In genomic region chr12:91848394-91849044, GRCm38 (mm10) we compare ENCODE assay signal across 7 mouse cellular contexts. TPM values are rescaled to one million over a fixed set of nuclear protein-coding genes. Genes with fewer than 3 reads are reported as not detected.
DNase-seq lines count a peak whose midpoint lies in the region; ATAC-seq and TF ChIP-seq lines count a peak whose summit lies in the region.

No protein-coding gene starts in this region.

- H3K27me3 ChIP-seq in testis, adult 2 months (ENCODE audit: control insufficient read depth, insufficient read depth, low read length) = no peaks in the 10 kb centered on the region
- no peaks in the 10 kb centered on the region for H3K27me3 ChIP-seq in embryonic facial prominence, embryonic 15.5 days
- H3K27me3 ChIP-seq in intestine, postnatal 0 days (replicated peaks; ENCODE audit: control insufficient read depth, insufficient read depth, low read length) = no peaks in the 10 kb centered on the region
- H3K27me3 ChIP-seq in midbrain, embryonic 13.5 days = no peaks in the 10 kb centered on the region

- TF ChIP-seq CTCF in testis, adult 2 months (IDR thresholded peaks at IDR 0.05; ENCODE audit: control insufficient read depth, insufficient read depth, insufficient replicate concordance, low read depth, low read length) = 0 out of 2 replicates have a peak, but pooled peaks have one; percentile 7
- no peak for TF ChIP-seq CTCF in intestine, postnatal 0 days (IDR thresholded peaks at IDR 0.05; ENCODE audit: low read depth)

- H3K4me1 ChIP-seq in testis, adult 2 months (ENCODE audit: control insufficient read depth, insufficient read depth, low read length) = peaks cover 2% of the 10 kb centered on the region
- peaks cover 14% of the 10 kb centered on the region for H3K4me1 ChIP-seq in embryonic facial prominence, embryonic 15.5 days
- no peaks in the 10 kb centered on the region for H3K4me1 ChIP-seq in intestine, postnatal 0 days (replicated peaks; ENCODE audit: control insufficient read depth, insufficient read depth, low read length)
- H3K4me1 ChIP-seq in midbrain, embryonic 13.5 days (replicated peaks) = peaks cover 28% of the 10 kb centered on the region

- no peaks in the 10 kb centered on the region for H3K36me3 ChIP-seq in testis, adult 2 months (ENCODE audit: control insufficient read depth, insufficient read depth, low read length)
- H3K36me3 ChIP-seq in embryonic facial prominence, embryonic 15.5 days = no peaks in the 10 kb centered on the region; the same call in 1 of the 2 replicates
- no peaks in the 10 kb centered on the region for H3K36me3 ChIP-seq in intestine, postnatal 0 days (ENCODE audit: control insufficient read depth, insufficient read depth)
- H3K36me3 ChIP-seq in midbrain, embryonic 13.5 days = no peaks in the 10 kb centered on the region; the same call in 1 of the 2 replicates

- no peak for DNase-seq in testis, postnatal 14 days (ENCODE audit: low spot score)
- no peak for DNase-seq in thymus, postnatal 25 days
- no peak for DNase-seq in gastrocnemius, postnatal 4 days (ENCODE audit: low spot score in 2 of 2)

- peak overlapping the region; percentile 81 for H3K27ac ChIP-seq in testis, adult 2 months (ENCODE audit: control insufficient read depth, insufficient read depth, low read depth, low read length)
- H3K27ac ChIP-seq in embryonic facial prominence, embryonic 15.5 days (replicated peaks) = 0 out of 2 replicates have a peak overlapping the region, but pooled peaks have one; percentile 3
- peak overlapping the region; percentile 93 for H3K27ac ChIP-seq in intestine, postnatal 0 days (ENCODE audit: low read depth, low read length)
- H3K27ac ChIP-seq in midbrain, embryonic 13.5 days = peak overlapping the region; percentile 59; the same call in 1 of the 2 replicates

- H3K9me3 ChIP-seq in embryonic facial prominence, embryonic 15.5 days (replicated peaks) = no peaks in the 10 kb centered on the region
- no peaks in the 10 kb centered on the region for H3K9me3 ChIP-seq in intestine, postnatal 0 days (ENCODE audit: control insufficient read depth)
- H3K9me3 ChIP-seq in midbrain, embryonic 13.5 days = no peaks in the 10 kb centered on the region

- peak; percentile 45 for ATAC-seq in embryonic facial prominence, embryonic 15.5 days (ENCODE audit: insufficient number of reproducible peaks, low FRiP score, low TSS enrichment, low read depth)
- ATAC-seq in intestine, postnatal 0 days = peak; percentile 41
- ATAC-seq in midbrain, embryonic 13.5 days = peak; percentile 82

- H3K9ac ChIP-seq in embryonic facial prominence, embryonic 15.5 days = peak overlapping the region; percentile 79
- peak overlapping the region; percentile 87 for H3K9ac ChIP-seq in intestine, postnatal 0 days (ENCODE audit: low read depth, low read length)
- peak overlapping the region; percentile 81 for H3K9ac ChIP-seq in midbrain, embryonic 13.5 days (replicated peaks)

- 2% methylated on average over 33 of the region's 33 CpGs for WGBS in embryonic facial prominence, embryonic 15.5 days
- 1% methylated on average over 33 of the region's 33 CpGs for WGBS in intestine, postnatal 0 days
- 5% methylated on average over 33 of the region's 33 CpGs for WGBS in midbrain, embryonic 13.5 days

- H3K4me2 ChIP-seq in embryonic facial prominence, embryonic 15.5 days (replicated peaks) = peak overlapping the region; percentile 86
- H3K4me2 ChIP-seq in intestine, postnatal 0 days (replicated peaks; ENCODE audit: low read depth) = peak overlapping the region; percentile 82
- peak overlapping the region; percentile 87 for H3K4me2 ChIP-seq in midbrain, embryonic 13.5 days (replicated peaks)

- TF ChIP-seq POLR2A in testis, adult 2 months (IDR thresholded peaks at IDR 0.05; ENCODE audit: control insufficient read depth, low read depth, low read length) = no peak

- peak overlapping the region; percentile 97 for H3K4me3 ChIP-seq in testis, adult 2 months (ENCODE audit: control insufficient read depth, low read depth, low read length)
- peak overlapping the region; percentile 68 for H3K4me3 ChIP-seq in embryonic facial prominence, embryonic 15.5 days (replicated peaks)
- peak overlapping the region; percentile 83 for H3K4me3 ChIP-seq in intestine, postnatal 0 days (ENCODE audit: low read depth, low read length)
- peak overlapping the region; percentile 63 for H3K4me3 ChIP-seq in midbrain, embryonic 13.5 days (replicated peaks)

RNA-seq across cellular contexts. Expression of gene Sel1l, which starts 0.4 kb away (rescaled TPM):
- polyA plus RNA-seq in testis, adult 2 months (2012; rRNA removed) = 15.8 and 17.3 TPM in 2 replicates
- 90.9 and 92.3 TPM in 2 replicates for polyA plus RNA-seq in embryonic facial prominence, embryonic 15.5 days (2015; fragmentation: Nextera tagmentation; extraction: Ambion mirVana)
- polyA plus RNA-seq in intestine, postnatal 0 days (2015; fragmentation: Nextera tagmentation; extraction: Ambion mirVana) = 88.2 and 108 TPM in 2 replicates
- polyA plus RNA-seq in midbrain, embryonic 13.5 days (2015; fragmentation: Nextera tagmentation; extraction: Ambion mirVana) = 102 and 105 TPM in 2 replicates
- 10 to 100 TPM; 69.5 to 71.4 TPM for total RNA-seq in gastrocnemius, postnatal 4 days (2021)

Comparison
In these comparisons a context has a peak if more than half of its experiments do, and no peak if none do; other contexts are left out.
1. H3K27ac ChIP-seq: peak in every context shown above with its lines; median percentile 93 in intestine, postnatal 0 days; 81 in testis, adult 2 months; 59 in midbrain, embryonic 13.5 days; 3 in embryonic facial prominence, embryonic 15.5 days.